Mouse (Mus musculus) heart, postnatal 0 days (tissue): ENCODE measurements at regions not wholly inside any gene's neighbourhood (a gene's known extent, or its start where the extent isn't known, plus 50 kb on each side); places are given as distances from the start of the nearest gene placed in this dataset.

ENCODE experiments used
- ATAC-seq: fragments of 200-750 bp; cut with Nextera tagmentation; 2 replicates; pipeline ENCODE4 v1.8.0; 2017; ENCODE audit warnings: low read depth, moderate number of reproducible peaks, moderate library complexity; ENCODE audit not compliant: insufficient read depth
- DNase-seq: peaks from one replicate; pipeline ENCODE4 v3.0.0-alpha.2; 2016; ENCODE audit warnings: low spot score
- H3K27ac ChIP-seq: fragments of 300-500 bp; sonication (generic); 2 replicates; pipeline ENCODE4 v1.5.1; 2014; ENCODE audit warnings: low read depth, mild to moderate bottlenecking
- H3K27me3 ChIP-seq: fragments of 300-500 bp; sonication (generic); 2 replicates; pipeline ENCODE4 v1.6.1; 2014; ENCODE audit warnings: low read length, mixed read lengths; ENCODE audit not compliant: control insufficient read depth, insufficient read depth
- H3K36me3 ChIP-seq: fragments of 300-500 bp; sonication (generic); replicated peaks from 2 replicates; pipeline ENCODE4 v1.6.1; 2014; ENCODE audit warnings: low read length, mixed read lengths; ENCODE audit not compliant: control insufficient read depth, insufficient read depth
- H3K4me1 ChIP-seq: fragments of 300-500 bp; sonication (generic); 2 replicates; pipeline ENCODE4 v1.6.1; 2014; ENCODE audit warnings: antibody characterized with exemption; ENCODE audit not compliant: control insufficient read depth, insufficient read depth
- H3K4me2 ChIP-seq: fragments of 300-500 bp; sonication (generic); 2 replicates; pipeline ENCODE4 v1.6.1; 2014; ENCODE audit warnings: low read depth, mild to moderate bottlenecking, low read length, moderate library complexity
- H3K4me3 ChIP-seq: fragments of 300-500 bp; sonication (generic); 2 replicates; pipeline ENCODE4 v1.5.1; 2014; ENCODE audit warnings: low read depth, low read length
- H3K9ac ChIP-seq: fragments of 300-500 bp; sonication (generic); replicated peaks from 2 replicates; pipeline ENCODE4 v1.6.1; 2014; ENCODE audit warnings: low read depth, low read length, mixed read lengths
- H3K9me3 ChIP-seq: fragments of 300-500 bp; sonication (generic); replicated peaks from 2 replicates; pipeline ENCODE4 v1.6.1; 2016; ENCODE audit warnings: low read length; ENCODE audit not compliant: control insufficient read depth
- CTCF ChIP-seq: IDR thresholded peaks from 2 replicates; pipeline ENCODE4 v1.5.1; 2016; ENCODE audit warnings: antibody characterized with exemption, control low read depth, low read depth
- EP300 ChIP-seq: IDR thresholded peaks from 2 replicates; pipeline ENCODE4 v1.6.1; 2016; ENCODE audit warnings: antibody characterized with exemption, low read depth
- WGBS: fragments of 180-500 bp; shearing (Covaris S2); extraction: QIAGEN DNeasy Blood & Tissue Kit; methylation state at CpG from one replicate; pipeline ENCODE4 v1.1.7; 2014; 5-methylcytosine and 5-hydroxymethylcytosine counted together

DNA sequence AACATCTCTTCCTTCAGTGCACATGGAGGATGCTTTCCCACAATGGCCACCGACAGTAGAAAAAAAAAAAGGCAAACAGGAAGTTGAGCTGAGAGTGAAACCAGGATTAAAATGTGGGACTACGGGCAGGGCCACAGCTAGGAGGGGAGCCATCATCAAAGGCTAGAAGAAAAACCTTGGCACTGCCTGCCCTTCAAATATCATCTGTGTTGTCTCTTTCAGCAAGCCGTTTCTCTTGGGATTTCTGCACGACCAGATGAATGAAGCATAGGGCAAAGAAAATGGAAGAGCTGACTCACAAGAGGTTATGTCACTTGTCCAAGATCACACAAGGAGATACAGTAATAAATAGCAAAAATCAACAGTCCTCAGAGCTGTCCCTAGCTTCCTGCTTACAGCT lies 161.1 kb upstream of the Fn1 start:
- Histone ChIP-seq H3K36me3 (no peaks in the 10 kb centered on the region), H3K27me3 (no peaks in the 10 kb centered on the region), H3K9me3 (no peaks in the 10 kb centered on the region), H3K4me3 (no peak overlapping the region), H3K4me2 (no peak overlapping the region), H3K4me1 (no peaks in the 10 kb centered on the region), H3K27ac (no peak overlapping the region), H3K9ac (no peak overlapping the region)
- no peak for TF ChIP-seq EP300
- TF ChIP-seq CTCF = no peak
- DNase-seq = no peak
- no peak for ATAC-seq
- 57% methylated on average over 4 of the region's 4 CpGs for WGBS

DNA sequence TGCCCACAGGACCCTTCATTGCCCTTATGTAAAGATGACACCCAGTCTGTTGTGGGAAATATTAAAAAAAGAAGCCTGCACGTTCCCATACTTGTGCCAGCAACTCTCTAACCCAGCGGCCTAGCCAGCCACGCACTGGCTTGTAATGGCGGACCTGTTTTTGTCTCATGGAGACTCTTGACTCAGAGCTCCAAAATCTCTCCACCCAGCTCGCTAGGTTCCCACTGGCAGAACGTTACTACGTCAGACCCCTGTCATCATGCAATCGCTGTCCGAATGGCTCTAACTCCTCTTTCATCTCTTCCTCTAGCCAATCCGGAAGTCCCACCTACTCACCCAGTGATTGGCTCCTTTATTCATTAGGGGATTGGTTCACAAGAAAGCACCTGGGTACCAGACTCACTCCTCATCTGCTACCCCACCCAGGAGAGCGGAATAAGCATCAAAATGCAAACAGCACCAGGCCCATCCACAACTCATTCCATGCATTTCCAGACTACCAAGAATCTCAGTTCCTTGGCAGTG lies 159.2 kb upstream of the Fn1 start:
- TF ChIP-seq EP300 = no peak
- no peak for TF ChIP-seq CTCF

DNA sequence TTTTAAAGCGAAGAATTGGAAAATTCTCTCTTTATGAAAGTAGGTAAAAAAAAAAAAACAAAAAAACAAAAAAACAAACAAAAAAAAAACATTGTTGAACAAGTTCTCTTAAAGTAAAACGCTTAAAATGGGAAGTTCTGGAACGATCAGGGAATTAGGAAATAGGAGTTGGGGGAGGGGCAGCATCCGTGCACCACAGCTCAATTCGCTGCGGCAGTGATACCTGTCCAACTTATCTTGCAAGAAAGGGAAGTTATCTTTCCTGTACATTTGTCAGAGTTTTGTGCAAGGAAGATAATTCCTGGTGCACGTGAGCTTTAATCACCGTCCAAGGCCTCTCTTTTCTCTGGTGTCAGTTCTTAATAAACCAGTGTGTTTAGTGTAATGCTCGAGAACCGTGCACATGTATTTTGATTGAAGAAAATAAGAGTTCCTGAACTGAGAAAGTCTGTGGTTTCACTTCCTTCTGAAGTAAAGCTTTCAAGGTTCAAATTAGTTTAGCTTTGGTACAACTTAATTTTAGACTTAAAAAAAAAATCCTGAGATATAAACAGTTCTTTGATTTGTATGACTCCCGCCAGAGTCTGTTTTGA lies 158.3 kb upstream of the Fn1 start:
- H3K4me3 ChIP-seq = no peak overlapping the region
- H3K4me1 ChIP-seq = no peaks in the 10 kb centered on the region; the same call in 1 of the 2 replicates
- H3K36me3 ChIP-seq = no peaks in the 10 kb centered on the region
- no peak overlapping the region for H3K4me2 ChIP-seq
- no peak for TF ChIP-seq EP300
- no peak for TF ChIP-seq CTCF
- H3K9me3 ChIP-seq = no peaks in the 10 kb centered on the region
- H3K27me3 ChIP-seq = no peaks in the 10 kb centered on the region
- ATAC-seq (no peak), DNase-seq (no peak)
- H3K27ac ChIP-seq = no peak overlapping the region
- WGBS = 82% methylated on average over 11 of the region's 11 CpGs
- H3K9ac ChIP-seq = no peak overlapping the region

More for the DNA sequence above, 159.2 kb upstream of the Fn1 start:
- no peaks in the 10 kb centered on the region for H3K36me3 ChIP-seq
- ATAC-seq (no peak), DNase-seq (no peak)
- no peak overlapping the region for H3K4me2 ChIP-seq
- no peaks in the 10 kb centered on the region; the same call in 1 of the 2 replicates for H3K4me1 ChIP-seq
- WGBS = 92% methylated on average over 11 of the region's 11 CpGs
- H3K9me3 ChIP-seq = no peaks in the 10 kb centered on the region
- no peak overlapping the region for H3K9ac ChIP-seq
- H3K27ac ChIP-seq = no peak overlapping the region
- no peaks in the 10 kb centered on the region for H3K27me3 ChIP-seq
- H3K4me3 ChIP-seq = no peak overlapping the region

DNA sequence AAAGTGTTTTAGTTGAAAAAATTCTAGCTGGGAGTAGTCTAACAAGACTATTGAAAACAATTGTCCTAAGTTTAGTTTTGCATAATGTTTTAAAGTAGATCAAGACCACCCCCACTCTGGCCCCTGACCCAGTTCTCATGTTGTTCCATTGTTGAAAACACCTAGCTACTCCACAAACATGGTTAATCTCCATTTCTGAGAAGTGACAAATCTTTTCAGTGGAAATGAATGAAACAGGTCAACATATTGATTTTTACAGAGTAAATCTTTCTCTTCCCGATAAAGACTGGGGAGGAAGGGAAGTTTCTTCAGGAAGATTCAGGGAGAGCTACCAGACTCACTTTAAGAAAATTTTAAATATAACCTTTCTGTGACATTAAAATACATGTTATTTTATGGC lies 155.0 kb upstream of the Fn1 start:
- WGBS = 73% methylated on average over 1 of the region's 1 CpGs
- Histone ChIP-seq H3K36me3 (no peaks in the 10 kb centered on the region), H3K4me2 (no peak overlapping the region), H3K4me3 (no peak overlapping the region), H3K4me1 (no peaks in the 10 kb centered on the region; the same call in 1 of the 2 replicates), H3K27ac (no peak overlapping the region), H3K9ac (no peak overlapping the region), H3K9me3 (no peaks in the 10 kb centered on the region), H3K27me3 (no peaks in the 10 kb centered on the region)
- DNase-seq = no peak
- no peak for ATAC-seq
- TF ChIP-seq EP300 (no peak), CTCF (no peak)

DNA sequence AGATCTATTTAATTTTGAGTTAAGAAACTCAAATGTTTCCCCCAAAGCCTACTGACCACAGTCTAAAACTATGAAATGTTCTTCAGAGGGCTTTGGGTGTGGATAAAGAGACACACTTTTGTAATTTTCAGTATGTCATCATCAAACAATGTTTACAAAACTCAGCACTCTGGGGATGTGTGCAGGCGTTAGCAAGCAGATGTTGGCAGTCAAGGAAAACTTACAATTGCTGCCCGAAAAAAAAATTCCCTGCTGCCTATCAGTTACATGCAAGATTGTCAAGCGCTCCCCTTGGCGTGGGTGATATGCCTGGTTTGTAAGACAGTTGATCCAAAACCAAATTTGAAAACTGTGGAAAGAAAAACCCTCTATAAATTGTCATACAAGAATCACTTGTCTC lies 154.6 kb upstream of the Fn1 start:
- H3K4me3 ChIP-seq = no peak overlapping the region
- H3K4me2 ChIP-seq = no peak overlapping the region
- no peaks in the 10 kb centered on the region for H3K9me3 ChIP-seq
- H3K27ac ChIP-seq = no peak overlapping the region
- no peaks in the 10 kb centered on the region for H3K36me3 ChIP-seq
- H3K27me3 ChIP-seq = no peaks in the 10 kb centered on the region
- TF ChIP-seq EP300 (no peak), CTCF (no peak)
- ATAC-seq (no peak), DNase-seq (peak; percentile 25)
- H3K4me1 ChIP-seq = no peaks in the 10 kb centered on the region; the same call in 1 of the 2 replicates
- H3K9ac ChIP-seq = no peak overlapping the region
- WGBS = 34% methylated on average over 4 of the region's 4 CpGs
